Mouse (Mus musculus): Measurements from ENCODE around the gene Bmi1. TPM values are rescaled to one million over a fixed set of nuclear protein-coding genes. Genes with fewer than 3 reads are reported as not detected.

Gene Bmi1
- polyA plus RNA-seq, 1 experiment from 2014 or later = 30.9 TPM

DNA sequence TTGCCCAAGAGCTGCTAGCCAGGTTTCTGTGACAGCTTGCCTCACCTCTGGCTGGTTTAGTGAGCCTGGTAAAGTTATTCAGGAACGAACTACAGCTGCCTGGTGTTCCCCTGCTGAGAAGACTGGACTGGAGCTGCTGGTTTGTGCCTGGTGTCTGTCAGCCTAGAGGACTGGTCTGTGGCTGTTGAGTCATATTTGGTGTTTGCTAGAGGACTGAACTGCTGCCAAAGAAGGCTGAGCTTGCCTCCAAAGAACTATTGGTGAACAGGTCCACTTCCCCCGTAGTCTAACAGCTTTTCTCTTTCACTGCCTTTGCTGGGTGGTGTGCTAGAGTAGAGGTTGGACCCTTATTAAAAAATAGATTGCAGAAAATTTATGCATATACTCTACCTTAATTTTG lies 36.3 kb downstream of the Bmi1 start:
- Histone ChIP-seq H3K9ac (replicated peaks; ENCODE audit: low read length) (no peak overlapping the region), H3K4me2 (replicated peaks; ENCODE audit: low read depth, low read length) (no peak overlapping the region), H3K4me3 (ENCODE audit: low read length) (no peak overlapping the region), H3K9me3 (ENCODE audit: low read length) (no peaks in the 10 kb centered on the region), H3K36me3 (ENCODE audit: insufficient read depth, low read length) (no peaks in the 10 kb centered on the region), H3K4me1 (ENCODE audit: insufficient read depth, low read length) (no peaks in the 10 kb centered on the region), H3K27me3 (ENCODE audit: insufficient read depth, low read length) (no peaks in the 10 kb centered on the region), H3K27ac (ENCODE audit: low read length) (no peak overlapping the region)
- WGBS = 66% methylated on average over 2 of the region's 2 CpGs
- ATAC-seq (ENCODE audit: low FRiP score, low TSS enrichment) = no peak

DNA sequence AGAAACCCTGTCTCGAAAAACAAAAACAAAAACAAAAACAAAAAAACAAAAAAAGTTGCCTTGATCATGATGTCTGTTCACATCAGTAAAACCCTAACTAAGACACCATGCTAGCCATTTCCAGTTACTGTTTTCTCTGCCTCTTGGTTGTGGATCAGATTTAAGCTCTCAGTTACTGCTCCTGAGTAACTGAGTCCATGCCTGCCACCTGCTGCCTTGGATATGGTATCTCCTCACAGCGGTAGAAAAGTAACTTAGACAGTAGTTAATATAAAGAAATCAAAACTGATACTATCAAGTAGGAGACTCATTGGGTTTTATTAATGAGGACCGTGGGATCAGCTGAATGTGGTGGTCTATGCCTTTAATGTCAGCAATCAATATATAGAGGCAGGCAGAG lies 37.5 kb downstream of the Bmi1 start:
- Histone ChIP-seq H3K4me1 (ENCODE audit: insufficient read depth, low read length) (no peaks in the 10 kb centered on the region), H3K27ac (ENCODE audit: low read length) (no peak overlapping the region), H3K9me3 (ENCODE audit: low read length) (no peaks in the 10 kb centered on the region), H3K4me3 (ENCODE audit: low read length) (no peak overlapping the region), H3K27me3 (ENCODE audit: insufficient read depth, low read length) (no peaks in the 10 kb centered on the region), H3K9ac (replicated peaks; ENCODE audit: low read length) (no peak overlapping the region), H3K4me2 (replicated peaks; ENCODE audit: low read depth, low read length) (no peak overlapping the region), H3K36me3 (ENCODE audit: insufficient read depth, low read length) (no peaks in the 10 kb centered on the region)
- WGBS = 83% methylated on average over 3 of the region's 3 CpGs
- no peak for ATAC-seq (ENCODE audit: low FRiP score, low TSS enrichment)

DNA sequence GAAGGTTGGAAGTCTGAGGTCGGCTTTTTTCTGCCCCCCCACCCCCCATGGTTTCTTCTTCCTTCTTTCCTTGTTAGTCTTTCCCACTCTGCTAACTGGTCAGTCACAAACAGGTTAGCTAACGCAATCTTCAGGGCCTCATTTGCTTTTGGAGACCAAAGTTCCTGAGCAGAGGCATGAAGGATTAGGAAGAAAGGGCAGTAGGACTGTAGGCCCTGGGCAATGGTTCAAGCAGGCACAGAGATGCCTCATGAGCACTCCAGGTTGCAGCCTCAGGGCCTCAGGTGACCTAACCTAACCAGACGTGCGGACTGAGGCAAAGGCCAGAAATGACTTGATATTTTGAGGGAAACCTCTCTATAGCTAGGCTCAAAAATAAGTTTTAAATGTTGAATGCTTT lies 41.7 kb downstream of the Bmi1 start:
- Histone ChIP-seq H3K4me2 (replicated peaks; ENCODE audit: low read depth, low read length) (no peak overlapping the region), H3K36me3 (ENCODE audit: insufficient read depth, low read length) (no peaks in the 10 kb centered on the region), H3K4me3 (ENCODE audit: low read length) (no peak overlapping the region), H3K27ac (ENCODE audit: low read length) (no peak overlapping the region), H3K27me3 (ENCODE audit: insufficient read depth, low read length) (no peaks in the 10 kb centered on the region), H3K4me1 (ENCODE audit: insufficient read depth, low read length) (no peaks in the 10 kb centered on the region), H3K9me3 (ENCODE audit: low read length) (no peaks in the 10 kb centered on the region), H3K9ac (replicated peaks; ENCODE audit: low read length) (no peak overlapping the region)
- no peak for ATAC-seq (ENCODE audit: low FRiP score, low TSS enrichment)
- WGBS = 86% methylated on average over 4 of the region's 4 CpGs

DNA sequence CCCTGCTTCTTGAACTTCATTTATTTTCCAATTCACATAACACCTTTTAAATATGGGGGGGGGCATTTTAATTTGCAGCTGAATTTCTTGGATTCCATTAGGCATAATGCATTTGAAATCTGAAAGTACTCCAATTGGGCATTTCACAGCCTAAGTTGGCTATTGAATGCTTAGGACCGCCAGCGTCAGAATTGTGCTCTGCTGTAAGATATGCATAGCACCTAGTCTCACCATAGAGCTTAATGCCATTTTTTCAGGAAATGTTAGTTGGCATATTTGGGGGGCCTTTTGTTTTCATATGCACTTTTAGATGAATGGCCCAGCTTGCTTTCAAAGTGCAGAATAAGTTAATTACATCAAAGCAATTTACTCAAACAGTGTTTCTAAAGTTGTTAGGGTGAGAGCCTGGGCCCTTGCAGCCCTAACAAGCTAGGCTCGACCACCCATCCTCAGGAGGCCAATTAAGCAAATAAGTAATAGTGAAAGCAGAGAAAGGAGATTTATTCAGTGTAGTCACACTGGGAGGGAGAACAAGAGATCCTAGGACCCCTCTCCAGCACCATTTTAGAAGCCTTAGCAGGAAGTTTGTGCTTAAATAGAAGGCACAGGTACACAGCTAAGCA lies 45.5 kb downstream of the Bmi1 start:
- 63% methylated on average over 3 of the region's 3 CpGs for WGBS
- no peaks in the 10 kb centered on the region for H3K4me1 ChIP-seq (ENCODE audit: insufficient read depth, low read length)
- H3K27me3 ChIP-seq (ENCODE audit: insufficient read depth, low read length) = no peaks in the 10 kb centered on the region
- H3K4me2 ChIP-seq (replicated peaks; ENCODE audit: low read depth, low read length) = no peak overlapping the region
- no peaks in the 10 kb centered on the region for H3K36me3 ChIP-seq (ENCODE audit: insufficient read depth, low read length)
- no peak overlapping the region for H3K9ac ChIP-seq (replicated peaks; ENCODE audit: low read length)
- no peak for ATAC-seq (ENCODE audit: low FRiP score, low TSS enrichment)
- H3K9me3 ChIP-seq (ENCODE audit: low read length) = no peaks in the 10 kb centered on the region
- H3K4me3 ChIP-seq (ENCODE audit: low read length) = no peak overlapping the region
- no peak overlapping the region for H3K27ac ChIP-seq (ENCODE audit: low read length)

DNA sequence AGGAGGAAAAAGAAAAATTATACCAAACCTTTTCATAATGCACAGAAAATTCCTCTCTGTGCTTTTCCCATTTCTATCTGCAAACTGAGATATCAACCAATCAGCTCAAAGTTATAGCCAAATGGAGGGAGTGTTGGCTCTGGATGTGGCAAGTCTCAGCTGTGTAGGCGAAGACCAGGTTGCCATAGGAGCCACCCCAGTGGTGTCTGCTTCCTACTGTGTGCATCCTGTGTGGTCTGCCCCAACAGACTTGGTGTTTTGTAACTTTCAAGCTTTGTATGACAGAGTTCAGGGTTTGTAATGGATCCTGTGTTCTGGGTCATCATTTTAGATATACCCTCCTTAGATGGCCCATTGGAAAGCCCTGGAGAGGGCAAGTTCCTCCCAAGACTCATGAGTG lies 47.6 kb downstream of the Bmi1 start:
- Histone ChIP-seq H3K9ac (replicated peaks; ENCODE audit: low read length) (no peak overlapping the region), H3K4me3 (ENCODE audit: low read length) (no peak overlapping the region), H3K36me3 (ENCODE audit: insufficient read depth, low read length) (no peaks in the 10 kb centered on the region), H3K4me1 (ENCODE audit: insufficient read depth, low read length) (no peaks in the 10 kb centered on the region), H3K27ac (ENCODE audit: low read length) (no peak overlapping the region), H3K9me3 (ENCODE audit: low read length) (no peaks in the 10 kb centered on the region), H3K4me2 (replicated peaks; ENCODE audit: low read depth, low read length) (no peak overlapping the region), H3K27me3 (ENCODE audit: insufficient read depth, low read length) (no peaks in the 10 kb centered on the region)
- WGBS = 87% methylated on average over 1 of the region's 1 CpGs
- ATAC-seq (ENCODE audit: low FRiP score, low TSS enrichment) = no peak

DNA sequence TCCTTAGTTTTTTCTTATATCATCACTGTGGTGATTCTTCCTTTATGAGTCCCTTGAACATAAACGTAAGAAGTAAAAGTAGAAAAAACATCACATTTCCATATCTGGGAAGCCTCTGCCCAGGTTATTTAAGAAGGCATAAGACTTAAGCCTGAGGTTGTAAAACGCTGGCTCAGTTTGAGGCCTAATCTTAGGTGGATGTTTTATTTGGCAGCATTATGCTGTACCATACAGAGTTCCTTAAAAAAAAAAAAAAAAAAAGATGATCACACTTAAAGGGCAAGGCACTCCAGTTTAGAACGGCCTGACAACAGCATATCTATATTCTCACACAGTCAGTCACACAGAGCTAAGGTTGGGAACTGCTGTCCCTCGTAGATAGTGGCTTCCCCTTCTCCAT lies 49.1 kb downstream of the Bmi1 start:
- Histone ChIP-seq H3K4me3 (ENCODE audit: low read length) (no peak overlapping the region), H3K9me3 (ENCODE audit: low read length) (no peaks in the 10 kb centered on the region), H3K4me1 (ENCODE audit: insufficient read depth, low read length) (no peaks in the 10 kb centered on the region), H3K27me3 (ENCODE audit: insufficient read depth, low read length) (no peaks in the 10 kb centered on the region), H3K27ac (ENCODE audit: low read length) (no peak overlapping the region), H3K4me2 (replicated peaks; ENCODE audit: low read depth, low read length) (no peak overlapping the region), H3K36me3 (ENCODE audit: insufficient read depth, low read length) (no peaks in the 10 kb centered on the region), H3K9ac (replicated peaks; ENCODE audit: low read length) (no peak overlapping the region)
- no peak for ATAC-seq (ENCODE audit: low FRiP score, low TSS enrichment)
- WGBS = 71% methylated on average over 4 of the region's 4 CpGs

DNA sequence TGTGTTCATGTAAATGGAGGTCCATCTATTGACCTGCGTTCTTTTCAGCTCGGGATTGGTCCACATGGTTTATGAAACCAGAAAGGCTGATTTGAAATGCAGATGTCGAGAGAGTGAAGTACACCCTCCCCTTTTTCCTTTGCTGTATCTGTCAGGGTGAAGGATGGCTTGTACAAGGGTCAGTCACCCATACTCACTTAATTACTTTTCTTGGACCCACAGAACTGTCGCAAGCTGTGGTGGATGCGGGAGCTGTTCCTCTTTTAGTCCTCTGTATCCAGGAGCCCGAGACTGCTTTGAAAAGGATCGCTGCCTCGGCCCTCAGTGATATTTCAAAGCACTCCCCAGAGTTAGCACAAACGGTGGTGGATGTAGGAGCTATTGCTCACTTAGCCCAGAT lies 54.9 kb downstream of the Bmi1 start:
- Histone ChIP-seq H3K9ac (replicated peaks; ENCODE audit: low read length) (no peak overlapping the region), H3K27ac (ENCODE audit: low read length) (no peak overlapping the region), H3K36me3 (ENCODE audit: insufficient read depth, low read length) (no peaks in the 10 kb centered on the region), H3K4me2 (replicated peaks; ENCODE audit: low read depth, low read length) (no peak overlapping the region), H3K9me3 (ENCODE audit: low read length) (no peaks in the 10 kb centered on the region), H3K27me3 (ENCODE audit: insufficient read depth, low read length) (no peaks in the 10 kb centered on the region), H3K4me1 (ENCODE audit: insufficient read depth, low read length) (no peaks in the 10 kb centered on the region), H3K4me3 (ENCODE audit: low read length) (no peak overlapping the region)
- WGBS = 12% methylated on average over 9 of the region's 9 CpGs
- no peak for ATAC-seq (ENCODE audit: low FRiP score, low TSS enrichment)

DNA sequence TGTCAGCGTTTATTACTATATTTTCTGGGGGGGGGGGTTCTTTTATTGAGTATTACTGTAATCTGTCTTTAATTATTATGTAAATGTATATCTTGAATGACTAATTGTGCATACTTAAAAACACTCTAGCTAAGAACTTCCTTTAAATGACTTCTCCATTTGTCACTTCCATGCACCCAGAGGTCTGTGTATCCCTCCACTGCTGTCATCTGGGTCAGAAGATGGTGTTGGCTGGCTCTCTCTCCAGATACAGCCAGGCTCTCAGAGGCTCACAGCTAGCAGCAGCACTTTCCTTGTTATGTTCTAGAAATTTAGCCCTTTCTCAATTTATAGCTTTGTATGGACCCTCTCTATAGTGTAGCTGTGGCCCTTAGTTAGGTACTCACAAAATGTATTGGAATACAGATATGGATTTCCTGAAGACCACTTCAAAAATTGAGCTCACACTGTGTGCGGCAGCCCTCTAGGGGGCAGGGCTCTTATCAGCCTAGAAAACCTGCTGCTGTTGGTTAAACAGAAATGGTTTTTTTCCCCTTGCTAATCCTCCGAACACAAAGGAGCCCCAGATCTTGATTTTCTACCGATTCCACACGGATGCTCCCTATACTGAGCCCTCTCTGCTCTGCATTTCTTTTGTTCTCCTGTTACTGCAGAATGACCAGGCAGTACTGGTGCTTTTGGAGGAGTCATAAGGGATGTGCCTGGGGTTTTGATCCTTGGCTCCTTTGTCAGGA lies 57.7 kb downstream of the Bmi1 start:
- no peak overlapping the region for H3K4me3 ChIP-seq (ENCODE audit: low read length)
- no peak overlapping the region for H3K9ac ChIP-seq (replicated peaks; ENCODE audit: low read length)
- H3K36me3 ChIP-seq (ENCODE audit: insufficient read depth, low read length) = no peaks in the 10 kb centered on the region
- H3K27me3 ChIP-seq (ENCODE audit: insufficient read depth, low read length) = no peaks in the 10 kb centered on the region
- 57% methylated on average over 5 of the region's 5 CpGs for WGBS
- no peak overlapping the region for H3K27ac ChIP-seq (ENCODE audit: low read length)
- H3K4me2 ChIP-seq (replicated peaks; ENCODE audit: low read depth, low read length) = no peak overlapping the region
- no peaks in the 10 kb centered on the region for H3K4me1 ChIP-seq (ENCODE audit: insufficient read depth, low read length)
- H3K9me3 ChIP-seq (ENCODE audit: low read length) = no peaks in the 10 kb centered on the region
- no peak for ATAC-seq (ENCODE audit: low FRiP score, low TSS enrichment)

Other genes starting within 250 kb of the Bmi1 start
- gene Commd3, start 4.6 kb upstream of the Bmi1 start, polyA plus RNA-seq (2015; fragmentation: Nextera tagmentation; extraction: Ambion mirVana) = 204 and 209 TPM in 2 replicates
- not detected in 2 replicates for gene Spag6, start 17.0 kb downstream of the Bmi1 start, polyA plus RNA-seq (2015; fragmentation: Nextera tagmentation; extraction: Ambion mirVana)